Comparison of ENCODE assay signal across 18 mouse cellular contexts in the genomic region with DNA sequence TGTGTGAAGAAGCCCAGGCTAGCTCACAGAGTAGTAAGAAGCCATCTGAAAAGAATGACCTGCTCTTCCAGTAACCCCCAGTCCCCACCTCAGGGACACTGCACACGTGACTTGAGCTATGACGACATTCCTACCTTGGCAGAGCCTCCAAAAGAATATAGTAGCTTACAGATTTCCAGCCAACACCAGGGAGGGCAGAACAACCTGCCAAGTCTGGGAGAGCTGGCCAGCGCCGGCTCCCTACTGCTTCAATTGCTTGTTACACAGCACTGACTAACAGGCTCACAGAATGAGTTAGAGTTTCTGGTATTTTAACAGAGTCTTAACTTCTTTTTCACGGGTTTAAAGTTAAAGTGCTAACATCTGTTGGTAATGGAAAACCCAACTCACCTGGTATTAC. TPM values are rescaled to one million over a fixed set of nuclear protein-coding genes. Genes with fewer than 3 reads are reported as not detected.
DNase-seq lines count a peak whose midpoint lies in the region; ATAC-seq and TF ChIP-seq lines count a peak whose summit lies in the region.
"Had no signal": no experiment of that assay in that cellular context is flagged by ENCODE, and none has a peak within 500 bp of the region (broad histone marks: within the 10 kb centered on the region; RNA-seq: fewer than 3 reads in every experiment).

No protein-coding gene starts in this region.

- DNase-seq in hindbrain, postnatal 0 days (ENCODE audit: low spot score) = peak; percentile 15
- peak; percentile 75 for DNase-seq in Patski (ENCODE audit: low read depth, low spot score)
- peak; percentile 86 for DNase-seq in fibroblast of lung, adult 2 months (ENCODE audit: low read depth)
- DNase-seq in kidney, postnatal 10 days = peak; percentile 54
- no peak for DNase-seq in spleen, postnatal 4 days (ENCODE audit: low spot score in 2 of 2)
- DNase-seq in spleen, adult 18-20 months = no peak
- DNase-seq: cerebellum, adult 2 months; embryo, embryonic 11 days; heart, adult 18-20 months; liver, postnatal 0 days; lung, postnatal 4 days; retina, postnatal 1 day; thymus, postnatal 14 days had no signal

- no peaks in the 10 kb centered on the region for H3K27me3 ChIP-seq in hindbrain, postnatal 0 days (ENCODE audit: insufficient read depth, low read length)
- no peaks in the 10 kb centered on the region; the same call in 1 of the 2 replicates for H3K27me3 ChIP-seq in hindbrain, embryonic 13.5 days
- H3K27me3 ChIP-seq in Patski = no peaks in the 10 kb centered on the region

- ATAC-seq in hindbrain, postnatal 0 days = no peak
- ATAC-seq in hindbrain, embryonic 13.5 days (ENCODE audit: low FRiP score) = no peak
- ATAC-seq in Patski = peak; percentile 29
- ATAC-seq in erythroid progenitor cell, adult 5-6 weeks (replicated peaks; ENCODE audit: low FRiP score, poor library complexity, severe bottlenecking) = no peak
- ATAC-seq: liver, postnatal 0 days had no signal

- POLR2A ChIA-PET in Patski (lab: Charles Lee) = no interaction called here

- 67% methylated on average over 5 of the region's 5 CpGs for WGBS in hindbrain, postnatal 0 days
- WGBS in hindbrain, embryonic 13.5 days = 82% methylated on average over 5 of the region's 5 CpGs

- H3K9me3 ChIP-seq in hindbrain, postnatal 0 days (ENCODE audit: low read length) = no peaks in the 10 kb centered on the region
- no peaks in the 10 kb centered on the region for H3K9me3 ChIP-seq in hindbrain, embryonic 13.5 days

- in situ Hi-C loops in Patski (cut with MboI; ENCODE audit: low pct_unique_long_range_greater_than_20kb) = loop anchor here (5.0 kb wide), 1 partner anchor 77 kb away; no protein-coding TSS in a partner anchor

- TF ChIP-seq CTCF in hindbrain, postnatal 0 days (IDR thresholded peaks at IDR 0.05; ENCODE audit: low read depth) = no peak
- no peak for TF ChIP-seq CTCF in Patski (IDR thresholded peaks at IDR 0.05)

- H3K4me1 ChIP-seq in hindbrain, postnatal 0 days (ENCODE audit: insufficient read depth, low read length) = no peaks in the 10 kb centered on the region; the same call in 1 of the 2 replicates
- peaks cover 23% of the 10 kb centered on the region for H3K4me1 ChIP-seq in hindbrain, embryonic 13.5 days (replicated peaks)

- no peak overlapping the region for H3K4me2 ChIP-seq in hindbrain, postnatal 0 days (ENCODE audit: low read depth, low read length)
- H3K4me2 ChIP-seq in hindbrain, embryonic 13.5 days = no peak overlapping the region
- H3K4me2 ChIP-seq: hindbrain, embryonic 14.5 days; midbrain, embryonic 11.5 days had no signal

- H3K4me3 ChIP-seq in hindbrain, postnatal 0 days (ENCODE audit: low read length) = no peak overlapping the region
- no peak overlapping the region for H3K4me3 ChIP-seq in hindbrain, embryonic 13.5 days
- H3K4me3 ChIP-seq: erythroblast, embryonic 14.5 days had no signal

- CTCF ChIA-PET in Patski (lab: Charles Lee) = interaction anchor here (1.1 to 2.3 kb wide), 2 partner anchors 50 to 58 kb away, joined by 3 to 7 read pairs; no protein-coding TSS in a partner anchor

- no peak overlapping the region for H3K9ac ChIP-seq in hindbrain, postnatal 0 days (replicated peaks; ENCODE audit: low read length)
- no peak overlapping the region for H3K9ac ChIP-seq in hindbrain, embryonic 13.5 days
- H3K9ac ChIP-seq: hindbrain, embryonic 14.5 days; liver, postnatal 0 days had no signal

- no peaks in the 10 kb centered on the region for H3K36me3 ChIP-seq in hindbrain, postnatal 0 days (ENCODE audit: insufficient read depth, low read length)
- H3K36me3 ChIP-seq in hindbrain, embryonic 13.5 days = no peaks in the 10 kb centered on the region

- H3K27ac ChIP-seq in hindbrain, postnatal 0 days = no peak overlapping the region
- no peak overlapping the region for H3K27ac ChIP-seq in hindbrain, embryonic 13.5 days
- H3K27ac ChIP-seq: hindbrain, embryonic 14.5 days had no signal

RNA-seq across cellular contexts. Expression of gene Atp11a, which starts 2.7 kb away (rescaled TPM):
- total RNA-seq in hindbrain, postnatal 0 days (2014; rRNA removed) = 35.2 and 48.8 TPM in 2 replicates
- 12.5 and 12.9 TPM in 2 replicates for polyA plus RNA-seq in hindbrain, postnatal 0 days (2015; fragmentation: Nextera tagmentation; extraction: Ambion mirVana)
- polyA plus RNA-seq in hindbrain, embryonic 13.5 days (2015; fragmentation: Nextera tagmentation; extraction: Ambion mirVana) = 7.9 and 8.8 TPM in 2 replicates
- 139 TPM for polyA plus RNA-seq in Patski (2021)
- total RNA-seq in erythroid progenitor cell, adult 5-6 weeks (2015; ENCODE audit: low replicate concordance) = 1.7 and 4.3 TPM in 2 replicates
- 1.7 and 4.6 TPM in 2 replicates for total RNA-seq in erythroid progenitor cell, adult 5-6 weeks (2017; ENCODE audit: low replicate concordance)

Comparison
In these comparisons a context has a peak if more than half of its experiments do, and no peak if none do; other contexts are left out.
1. DNase-seq: peak in hindbrain, postnatal 0 days (single experiment), Patski (single experiment), fibroblast of lung, adult 2 months (single experiment) and kidney, postnatal 10 days (single experiment); none in spleen, postnatal 4 days (0 of 2) and spleen, adult 18-20 months (0 of 2).
2. RNA of gene Atp11a, which starts 2.7 kb away (polyA plus RNA-seq): 139 TPM in Patski (single experiment); 12.5 to 12.9 TPM in hindbrain, postnatal 0 days and 7.9 to 8.8 TPM in hindbrain, embryonic 13.5 days; every median in the first group is over 10 times any median in the second.